Mouse (Mus musculus) liver, embryonic 14.5 days (tissue): ENCODE measurements at regions not wholly inside any gene's neighbourhood (a gene's known extent, or its start where the extent isn't known, plus 50 kb on each side); places are given as distances from the start of the nearest gene placed in this dataset.

Experiments used
- ATAC-seq: fragments of 200-750 bp; cut with Nextera tagmentation; 2 replicates; pipeline ENCODE4 v1.8.0; 2017; ENCODE audit warnings: moderate number of reproducible peaks, mild to moderate bottlenecking, moderate library complexity; ENCODE audit not compliant: insufficient read depth
- DNase-seq, 3 experiments: peaks; one replicate each; pipeline ENCODE4 v3.0.0-alpha.2; 2012 to 2013; ENCODE audit warnings: low read depth in 3 of 3, low spot score in 3 of 3
- H3K27ac ChIP-seq: fragments of 300-500 bp; sonication (generic); 2 replicates; pipeline ENCODE4 v1.5.1; 2014; ENCODE audit warnings: moderate library complexity, mild to moderate bottlenecking, control low read depth, inconsistent platforms
- H3K27me3 ChIP-seq: fragments of 300-500 bp; sonication (generic); 2 replicates; pipeline ENCODE4 v1.6.1; 2014; ENCODE audit warnings: mild to moderate bottlenecking, low read length, moderate library complexity; ENCODE audit not compliant: control insufficient read depth, insufficient read depth
- H3K36me3 ChIP-seq: fragments of 300-500 bp; sonication (generic); replicated peaks from 2 replicates; pipeline ENCODE4 v1.6.1; 2014; ENCODE audit warnings: low read depth; ENCODE audit not compliant: control insufficient read depth, insufficient read depth
- H3K4me1 ChIP-seq, 2 experiments: fragments of 200-500 bp in 1 of 2; fragments of 300-500 bp in 1 of 2; sonication (generic) in 1 of 2; replicated peaks; 2 replicates each; pipeline ENCODE4 v1.6.1; 2012 to 2014; ENCODE audit warnings: antibody characterized with exemption in 1 of 2, inconsistent platforms in 1 of 2, low read length in 1 of 2; ENCODE audit not compliant: control insufficient read depth in 2 of 2, insufficient read depth in 2 of 2
- H3K4me2 ChIP-seq: fragments of 300-500 bp; sonication (generic); 2 replicates; pipeline ENCODE4 v1.6.1; 2014; ENCODE audit warnings: low read depth, mild to moderate bottlenecking, control low read depth, moderate library complexity
- H3K4me3 ChIP-seq, 2 experiments: fragments of 200-500 bp in 1 of 2; fragments of 300-500 bp in 1 of 2; sonication (generic) in 1 of 2; 2 replicates each; pipeline ENCODE4 v1.5.1; 2012 to 2014; ENCODE audit warnings: low read depth in 2 of 2, low read length in 2 of 2, mild to moderate bottlenecking in 2 of 2, control low read depth in 1 of 2, inconsistent platforms in 1 of 2, moderate library complexity in 1 of 2; ENCODE audit not compliant: insufficient read depth in 1 of 2
- H3K9ac ChIP-seq: fragments of 300-500 bp; sonication (generic); replicated peaks from 2 replicates; pipeline ENCODE4 v1.6.1; 2014; ENCODE audit warnings: mild to moderate bottlenecking, control low read depth, moderate library complexity
- H3K9me3 ChIP-seq: fragments of 300-500 bp; sonication (generic); 2 replicates; pipeline ENCODE4 v1.6.1; 2016; ENCODE audit warnings: low read length, mixed read lengths; ENCODE audit not compliant: control insufficient read depth
- CTCF ChIP-seq: IDR thresholded peaks from 2 replicates; pipeline ENCODE4 v1.5.1; 2016; ENCODE audit warnings: antibody characterized with exemption, low read depth, control low read depth
- EP300 ChIP-seq: IDR thresholded peaks from 2 replicates; pipeline ENCODE4 v1.6.1; 2016; ENCODE audit warnings: antibody characterized with exemption, low read depth
- WGBS: fragments of 180-500 bp; shearing (Covaris S2); extraction: QIAGEN DNeasy Blood & Tissue Kit; methylation state at CpG from one replicate; pipeline ENCODE4 v1.1.7; 2014; ENCODE audit not compliant: insufficient replicate concordance; 5-methylcytosine and 5-hydroxymethylcytosine counted together

- Histone ChIP-seq H3K4me2 (no peak overlapping the region), H3K27ac (no peak overlapping the region), H3K9ac (no peak overlapping the region), H3K4me1 (no peaks in the 10 kb centered on the region), H3K36me3 (no peaks in the 10 kb centered on the region), H3K27me3 (no peaks in the 10 kb centered on the region), H3K9me3 (no peaks in the 10 kb centered on the region), H3K4me3 (no peak overlapping the region)
- no peak for ATAC-seq
- DNase-seq: no peak
- no peak for TF ChIP-seq EP300
- no peak for TF ChIP-seq CTCF
- 49% methylated on average over 5 of the region's 5 CpGs for WGBS
These were observed 658.5 kb downstream of the Inhba start for GRCm38 (mm10) chr13:16670047-16670733.

- Histone ChIP-seq H3K9me3 (no peaks in the 10 kb centered on the region), H3K36me3 (no peaks in the 10 kb centered on the region), H3K27me3 (no peaks in the 10 kb centered on the region), H3K9ac (no peak overlapping the region), H3K4me2 (no peak overlapping the region), H3K4me3 (no peak overlapping the region), H3K4me1 (no peaks in the 10 kb centered on the region), H3K27ac (no peak overlapping the region)
- TF ChIP-seq CTCF (no peak), EP300 (no peak)
- no peak for DNase-seq
- no peak for ATAC-seq
These were observed 659.1 kb downstream of the Inhba start for GRCm38 (mm10) chr13:16670736-16671135.

- no peak overlapping the region for H3K4me3 ChIP-seq
- WGBS: 38% methylated on average over 1 of the region's 1 CpGs
- H3K36me3 ChIP-seq: no peaks in the 10 kb centered on the region
- TF ChIP-seq CTCF (no peak), EP300 (no peak)
- no peak overlapping the region for H3K4me2 ChIP-seq
- no peaks in the 10 kb centered on the region for H3K27me3 ChIP-seq
- H3K9me3 ChIP-seq: no peaks in the 10 kb centered on the region
- no peak overlapping the region for H3K27ac ChIP-seq
- H3K4me1 ChIP-seq: no peaks in the 10 kb centered on the region
- DNase-seq (no peak), ATAC-seq (no peak)
- H3K9ac ChIP-seq: no peak overlapping the region
These were observed 665.2 kb downstream of the Inhba start for GRCm38 (mm10) chr13:16676873-16677272.

- no peaks in the 10 kb centered on the region for H3K4me1 ChIP-seq
- H3K4me3 ChIP-seq: no peak overlapping the region
- DNase-seq (no peak), ATAC-seq (no peak)
- H3K27ac ChIP-seq: no peak overlapping the region
- no peak overlapping the region for H3K9ac ChIP-seq
- no peaks in the 10 kb centered on the region for H3K36me3 ChIP-seq
- WGBS: 28% methylated on average over 1 of the region's 1 CpGs
- H3K9me3 ChIP-seq: no peaks in the 10 kb centered on the region
- TF ChIP-seq CTCF: no peak
- TF ChIP-seq EP300: no peak
- H3K4me2 ChIP-seq: no peak overlapping the region
- H3K27me3 ChIP-seq: no peaks in the 10 kb centered on the region
These were observed 666.8 kb downstream of the Inhba start for GRCm38 (mm10) chr13:16678246-16679024.

- Histone ChIP-seq H3K9ac (no peak overlapping the region), H3K36me3 (no peaks in the 10 kb centered on the region), H3K27ac (no peak overlapping the region), H3K4me3 (no peak overlapping the region), H3K9me3 (no peaks in the 10 kb centered on the region), H3K27me3 (no peaks in the 10 kb centered on the region), H3K4me2 (no peak overlapping the region), H3K4me1 (no peaks in the 10 kb centered on the region)
- WGBS: 50% methylated on average over 1 of the region's 1 CpGs
- no peak for TF ChIP-seq EP300
- TF ChIP-seq CTCF: no peak
- DNase-seq: no peak
- ATAC-seq: no peak
These were observed 682.5 kb downstream of the Inhba start for GRCm38 (mm10) chr13:16694201-16694600.
